24 mouse cellular contexts compared by ENCODE assay signal in genomic region chr3:66564268-66565245, GRCm38 (mm10).
DNase-seq lines count a peak whose midpoint lies in the region; ATAC-seq and TF ChIP-seq lines count a peak whose summit lies in the region.
"Had no signal": no experiment of that assay in that cellular context is flagged by ENCODE, and none has a peak within 500 bp of the region (broad histone marks: within the 10 kb centered on the region; RNA-seq: fewer than 3 reads in every experiment).

No protein-coding gene starts in this region.

- no peaks in the 10 kb centered on the region for H3K9me3 ChIP-seq in liver, embryonic 12.5 days (replicated peaks)
- no peaks in the 10 kb centered on the region for H3K9me3 ChIP-seq in MEL (replicated peaks; ENCODE audit: insufficient read depth, low read length)
- H3K9me3 ChIP-seq: embryonic facial prominence, embryonic 15.5 days; heart, embryonic 15.5 days; kidney, embryonic 15.5 days; limb, embryonic 15.5 days; stomach, embryonic 15.5 days had no signal

- no peak overlapping the region for H3K4me3 ChIP-seq in liver, embryonic 12.5 days
- peak overlapping the region in 1 of 2 experiments; percentile 16; a peak in 1 of 4 replicates for H3K4me3 ChIP-seq in MEL (ENCODE audit: control insufficient read depth in 1 of 2, insufficient read depth in 1 of 2, low read depth in 2 of 2, low read length in 2 of 2)
- H3K4me3 ChIP-seq: embryonic facial prominence, embryonic 15.5 days; heart, embryonic 15.5 days; kidney, embryonic 15.5 days; layer of hippocampus, adult 2 months; limb, embryonic 15.5 days; stomach, embryonic 15.5 days had no signal

- H3K9ac ChIP-seq in liver, embryonic 12.5 days: no peak overlapping the region
- H3K9ac ChIP-seq in MEL (ENCODE audit: control insufficient read depth, low read depth, low read length, poor library complexity, severe bottlenecking): no peak overlapping the region
- H3K9ac ChIP-seq: embryonic facial prominence, embryonic 15.5 days; heart, embryonic 15.5 days; kidney, embryonic 15.5 days; limb, embryonic 15.5 days; stomach, embryonic 15.5 days had no signal

- 61% methylated on average over 7 of the region's 7 CpGs for WGBS in liver, embryonic 12.5 days (ENCODE audit: insufficient replicate concordance)

- DNase-seq in liver (peak; percentile 13), MEL (ENCODE audit: low read depth, low spot score) (peak; percentile 72)
- peak; percentile 12 for DNase-seq in brain, embryonic 18.5 days (ENCODE audit: low read depth, low spot score)
- no peak for DNase-seq in embryo, embryonic 10 days (ENCODE audit: low spot score)
- no peak for DNase-seq in layer of hippocampus, adult 18-20 months (ENCODE audit: low spot score in 2 of 2)
- DNase-seq: cerebellum, postnatal 10 days; gastrocnemius, postnatal 36 days; heart, postnatal 4 days; lung, adult 2 months; retina, postnatal 1 day; thymus, adult 18-20 months; thymus, postnatal 4 days had no signal

- no peak for TF ChIP-seq CTCF in MEL (IDR thresholded peaks at IDR 0.05 in 2 of 3, conservative IDR thresholded peaks at IDR 0.05 in 1 of 3; ENCODE audit: control insufficient read depth in 1 of 3, insufficient read depth in 1 of 3, low read depth in 2 of 3, low read length in 3 of 3, poor library complexity in 1 of 3, severe bottlenecking in 1 of 3)

- ATAC-seq in liver, embryonic 12.5 days: no peak
- ATAC-seq in megakaryocyte-erythroid progenitor cell, adult 5-6 weeks (replicated peaks; ENCODE audit: low FRiP score, low TSS enrichment, poor library complexity, severe bottlenecking): peak; percentile 29; the same call in 1 of the 2 replicates
- ATAC-seq: hindbrain, postnatal 0 days; intestine, postnatal 0 days had no signal

- H3K36me3 ChIP-seq in liver, embryonic 12.5 days: no peaks in the 10 kb centered on the region
- H3K36me3 ChIP-seq in MEL (ENCODE audit: control insufficient read depth in 1 of 2, insufficient read depth in 2 of 2, low read length in 2 of 2): peaks cover 0 to 17% of the 10 kb centered on the region in 2 experiments; a peak in 2 of 4 replicates
- H3K36me3 ChIP-seq: embryonic facial prominence, embryonic 15.5 days; heart, embryonic 15.5 days; kidney, embryonic 15.5 days; limb, embryonic 15.5 days; stomach, embryonic 15.5 days had no signal

- no peak for TF ChIP-seq RAD21 in MEL (IDR thresholded peaks at IDR 0.05; ENCODE audit: low read depth, low read length)

- TF ChIP-seq POLR2A in MEL (IDR thresholded peaks at IDR 0.05; ENCODE audit: control insufficient read depth in 1 of 2, insufficient read depth in 1 of 2, low read depth in 1 of 2, low read length in 2 of 2, poor library complexity in 1 of 2): no peak

- H3K79me2 ChIP-seq in MEL (ENCODE audit: control insufficient read depth, insufficient read depth, low read length, poor library complexity): no peaks in the 10 kb centered on the region

- no peak overlapping the region for H3K4me2 ChIP-seq in liver, embryonic 12.5 days
- H3K4me2 ChIP-seq: embryonic facial prominence, embryonic 15.5 days; heart, embryonic 15.5 days; kidney, embryonic 15.5 days; limb, embryonic 15.5 days; stomach, embryonic 15.5 days had no signal

- 0 out of 2 replicates have a peak, but pooled peaks cover 13% of the 10 kb centered on the region for H3K4me1 ChIP-seq in liver, embryonic 12.5 days
- H3K4me1 ChIP-seq in MEL (ENCODE audit: control insufficient read depth in 1 of 2, insufficient read depth in 2 of 2, low read length in 2 of 2): peaks cover 11 to 12% of the 10 kb centered on the region in 2 experiments
- H3K4me1 ChIP-seq: embryonic facial prominence, embryonic 15.5 days; heart, embryonic 15.5 days; kidney, embryonic 15.5 days; stomach, embryonic 15.5 days had no signal

- no peaks in the 10 kb centered on the region for H3K27me3 ChIP-seq in liver, embryonic 12.5 days (replicated peaks)
- no peaks in the 10 kb centered on the region for H3K27me3 ChIP-seq in MEL (ENCODE audit: control insufficient read depth in 1 of 2, insufficient read depth in 2 of 2, low read length in 2 of 2)
- H3K27me3 ChIP-seq: CH12.LX; embryonic facial prominence, embryonic 15.5 days; heart, embryonic 15.5 days; kidney, embryonic 15.5 days; limb, embryonic 15.5 days; stomach, embryonic 15.5 days had no signal

- no peak overlapping the region for H3K27ac ChIP-seq in liver, embryonic 12.5 days
- peak overlapping the region; percentile 67 for H3K27ac ChIP-seq in MEL (ENCODE audit: control insufficient read depth, low read depth, low read length)
- H3K27ac ChIP-seq: embryonic facial prominence, embryonic 15.5 days; heart, embryonic 15.5 days; hindbrain, postnatal 0 days; kidney, embryonic 15.5 days; layer of hippocampus, adult 2 months; limb, embryonic 15.5 days; macrophage; stomach, embryonic 15.5 days had no signal

- peak; percentile 45 to 70 for TF ChIP-seq EP300 in MEL (IDR thresholded peaks at IDR 0.05; ENCODE audit: low read depth in 1 of 2, low read length in 2 of 2)

TF ChIP-seq in MEL, 35 proteins besides CTCF, POLR2A, EP300 and RAD21:
- no peak for TF ChIP-seq MYB (IDR thresholded peaks at IDR 0.05; ENCODE audit: low read depth, low read length)
- no peak for TF ChIP-seq MAFK (IDR thresholded peaks at IDR 0.05; ENCODE audit: borderline replicate concordance, low read depth, low read length)
- no peak for TF ChIP-seq KAT2A (conservative IDR thresholded peaks at IDR 0.05; ENCODE audit: low read depth, low read length)
- TF ChIP-seq MYC (IDR thresholded peaks at IDR 0.05; ENCODE audit: low read depth, low read length): peak; percentile 60; the same call in 1 of the 2 replicates
- TF ChIP-seq TAL1 (IDR thresholded peaks at IDR 0.05; ENCODE audit: low read length): no peak
- TF ChIP-seq SIN3A (IDR thresholded peaks at IDR 0.05; ENCODE audit: low read length): peak; percentile 59
- no peak for TF ChIP-seq ELF1 (IDR thresholded peaks at IDR 0.05; ENCODE audit: low read depth, low read length)
- peak; percentile 6; the same call in 1 of the 2 replicates for TF ChIP-seq TCF12 (IDR thresholded peaks at IDR 0.05; ENCODE audit: low read depth, low read length)
- no peak for TF ChIP-seq JUND (IDR thresholded peaks at IDR 0.05; ENCODE audit: low read depth, low read length)
- no peak for TF ChIP-seq E2F4 (IDR thresholded peaks at IDR 0.05; ENCODE audit: borderline replicate concordance, low read depth, low read length)
- no peak for TF ChIP-seq SMC3 (IDR thresholded peaks at IDR 0.05; ENCODE audit: low read depth, low read length)
- TF ChIP-seq NELFE (IDR thresholded peaks at IDR 0.05; ENCODE audit: low read depth, low read length): no peak
- TF ChIP-seq GABPA (IDR thresholded peaks at IDR 0.05; ENCODE audit: low read depth, low read length): no peak
- TF ChIP-seq TBP (IDR thresholded peaks at IDR 0.05; ENCODE audit: low read depth, low read length): no peak
- no peak for TF ChIP-seq ZKSCAN1 (IDR thresholded peaks at IDR 0.05; ENCODE audit: low read depth, low read length)
- TF ChIP-seq MAX (IDR thresholded peaks at IDR 0.05; ENCODE audit: low read length): peak; percentile 24
- no peak; the same call in 1 of the 2 replicates for TF ChIP-seq ZC3H11A (IDR thresholded peaks at IDR 0.05; ENCODE audit: low read depth, low read length)
- peak; percentile 73 for TF ChIP-seq GATA1 (IDR thresholded peaks at IDR 0.05; ENCODE audit: low read depth, low read length)
- TF ChIP-seq CHD1 (IDR thresholded peaks at IDR 0.05; ENCODE audit: low read depth, low read length): no peak
- 0 out of 2 replicates have a peak, but pooled peaks have one; percentile 6 for TF ChIP-seq NRF1 (IDR thresholded peaks at IDR 0.05; ENCODE audit: insufficient read depth, low read depth, low read length, poor library complexity, severe bottlenecking)
- TF ChIP-seq UBTF (IDR thresholded peaks at IDR 0.05; ENCODE audit: borderline replicate concordance, insufficient read depth, low read depth, low read length): no peak
- no peak for TF ChIP-seq ZMIZ1 (IDR thresholded peaks at IDR 0.05; ENCODE audit: low read depth, low read length)
- 0 out of 2 replicates have a peak, but pooled peaks have one; percentile 9 for TF ChIP-seq ZNF384 (IDR thresholded peaks at IDR 0.05; ENCODE audit: low read depth, low read length)
- TF ChIP-seq HCFC1 (IDR thresholded peaks at IDR 0.05; ENCODE audit: low read depth, low read length): no peak
- TF ChIP-seq USF1 (IDR thresholded peaks at IDR 0.05; ENCODE audit: low read depth, low read length): no peak
- no peak for TF ChIP-seq BHLHE40 (IDR thresholded peaks at IDR 0.05; ENCODE audit: borderline replicate concordance, low read depth, low read length)
- TF ChIP-seq MXI1 (IDR thresholded peaks at IDR 0.05; ENCODE audit: low read depth, low read length): peak; percentile 74
- peak; percentile 64; the same call in 1 of the 2 replicates for TF ChIP-seq ETS1 (IDR thresholded peaks at IDR 0.05; ENCODE audit: low read depth, low read length)
- TF ChIP-seq POLR2AphosphoS2 (IDR thresholded peaks at IDR 0.05; ENCODE audit: low read length): no peak
- TF ChIP-seq MAZ (IDR thresholded peaks at IDR 0.05; ENCODE audit: low read depth, low read length): no peak
- TF ChIP-seq CHD2 (IDR thresholded peaks at IDR 0.05; ENCODE audit: low read length): no peak
- 0 out of 2 replicates have a peak, but pooled peaks have one; percentile 10 for TF ChIP-seq RCOR1 (IDR thresholded peaks at IDR 0.05; ENCODE audit: low read depth, low read length)
- TF ChIP-seq MEF2A (IDR thresholded peaks at IDR 0.05; ENCODE audit: extremely low read depth, insufficient replicate concordance, low read depth, low read length, poor library complexity, severe bottlenecking): no peak
- no peak for TF ChIP-seq POLR2AphosphoS5 (IDR thresholded peaks at IDR 0.05; ENCODE audit: borderline replicate concordance, low read depth, low read length)
- TF ChIP-seq USF2 (IDR thresholded peaks at IDR 0.05; ENCODE audit: borderline replicate concordance in 1 of 2, insufficient read depth in 1 of 2, low read depth in 1 of 2, low read length in 2 of 2): no peak
TF ChIP-seq in MEL: peak in this region for 10.

Comparison
In these comparisons a context has a peak if more than half of its experiments do, and no peak if none do; other contexts are left out.
1. DNase-seq: peak in liver (single experiment), MEL (single experiment) and brain, embryonic 18.5 days (single experiment); none in embryo, embryonic 10 days (single experiment) and layer of hippocampus, adult 18-20 months (0 of 2).